Mouse (Mus musculus): ENCODE measurements around the gene Sept7.
"Not testable (repeated sequence)": the region's sequence is repeated elsewhere in the genome, so short reads cannot be mapped to it uniquely, and the experiment has no call there.

The Sept7 gene

GRCm38 (mm10) chr9:25253478-25253824, 1.2 kb downstream of the Sept7 start:
- DNase-seq (ENCODE audit: extremely low spot score, low spot score) = no peak

GRCm38 (mm10) chr9:25260411-25260810, 8.2 kb downstream of the Sept7 start:
- DNase-seq (ENCODE audit: extremely low spot score, low spot score) = no peak

GRCm38 (mm10) chr9:25260979-25261378, 8.7 kb downstream of the Sept7 start:
- DNase-seq (ENCODE audit: extremely low spot score, low spot score) = no peak

GRCm38 (mm10) chr9:25262087-25262486, 9.8 kb downstream of the Sept7 start:
- DNase-seq (ENCODE audit: extremely low spot score, low spot score) = no peak

GRCm38 (mm10) chr9:25265795-25266194, 13.6 kb downstream of the Sept7 start:
- no peak for DNase-seq (ENCODE audit: extremely low spot score, low spot score)

- no peak for DNase-seq (ENCODE audit: extremely low spot score, low spot score)
These were observed 14.9 kb downstream of the Sept7 start for GRCm38 (mm10) chr9:25267133-25267532.

GRCm38 (mm10) chr9:25267574-25267973, 15.3 kb downstream of the Sept7 start:
- no peak for DNase-seq (ENCODE audit: extremely low spot score, low spot score)

- DNase-seq (ENCODE audit: extremely low spot score, low spot score) = no peak
These were observed 19.7 kb downstream of the Sept7 start for GRCm38 (mm10) chr9:25271902-25272301.

GRCm38 (mm10) chr9:25289796-25290195, 37.6 kb downstream of the Sept7 start:
- no peak for DNase-seq (ENCODE audit: extremely low spot score, low spot score)

GRCm38 (mm10) chr9:25309505-25310182, 57.4 kb downstream of the Sept7 start:
- no peak for DNase-seq (ENCODE audit: extremely low spot score, low spot score)

GRCm38 (mm10) chr9:25314304-25314703, 62.1 kb downstream of the Sept7 start:
- no peak for DNase-seq (ENCODE audit: extremely low spot score, low spot score)

- DNase-seq (ENCODE audit: extremely low spot score, low spot score) = peak; percentile 26
These were observed 65.7 kb downstream of the Sept7 start for GRCm38 (mm10) chr9:25317827-25318505.

GRCm38 (mm10) chr9:25319676-25320075, 67.4 kb downstream of the Sept7 start:
- DNase-seq (ENCODE audit: extremely low spot score, low spot score) = not testable (repeated sequence)

GRCm38 (mm10) chr9:25327727-25328370, 75.6 kb downstream of the Sept7 start:
- no peak for DNase-seq (ENCODE audit: extremely low spot score, low spot score)

GRCm38 (mm10) chr9:25328946-25329723, 76.9 kb downstream of the Sept7 start:
- DNase-seq (ENCODE audit: extremely low spot score, low spot score) = no peak

GRCm38 (mm10) chr9:25337436-25338198, 85.4 kb downstream of the Sept7 start:
- no peak for DNase-seq (ENCODE audit: extremely low spot score, low spot score)

- DNase-seq (ENCODE audit: extremely low spot score, low spot score) = no peak
These were observed 88.2 kb downstream of the Sept7 start for GRCm38 (mm10) chr9:25340412-25340811.

- DNase-seq (ENCODE audit: extremely low spot score, low spot score) = no peak
These were observed 101.5 kb downstream of the Sept7 start for GRCm38 (mm10) chr9:25353775-25354174.

- DNase-seq (ENCODE audit: extremely low spot score, low spot score) = no peak
These were observed 103.6 kb downstream of the Sept7 start for GRCm38 (mm10) chr9:25355806-25356205.

GRCm38 (mm10) chr9:25357589-25357988, 105.3 kb downstream of the Sept7 start:
- DNase-seq (ENCODE audit: extremely low spot score, low spot score) = no peak

GRCm38 (mm10) chr9:25358018-25358417, 105.8 kb downstream of the Sept7 start:
- no peak for DNase-seq (ENCODE audit: extremely low spot score, low spot score)
